Mouse (Mus musculus) sigmoid colon, adult 10 weeks (tissue): Measurements from ENCODE around the gene Sned1. TPM values are rescaled to one million over a fixed set of nuclear protein-coding genes. Genes with fewer than 3 reads are reported as not detected.

Experiments
- polyA plus RNA-seq: library from polyadenylated mRNA; stranded (reverse); fragments of 350-450 nt; fragmentation: Illumina TruSeq; extraction: RNeasy Lipid Tissue Mini Kit (QIAGEN cat#74804); gene quantifications from one replicate; pipeline ENCODE4 v1.2.3, GENCODE M21; 2014; ENCODE audit warnings: low read depth, low replicate concordance

The Sned1 gene
- polyA plus RNA-seq, result 27.8 TPM

GRCm38 (mm10) chr1:93235576-93236544 lies at the start of gene Sned1:
Gene Sned1 (plus strand): TSS chr1:93235841.

GRCm38 (mm10) chr1:93305581-93306337 lies 70.1 kb downstream of the Sned1 start, which contains the start of gene Mterf4:
Gene Mterf4 (minus strand): TSS chr1:93305915.

GRCm38 (mm10) chr1:93342648-93343503 lies 107.2 kb downstream of the Sned1 start, which contains the start of the genes Ppp1r7 and Pask:
Gene Ppp1r7 (plus strand): TSS chr1:93342854.
Gene Pask (minus strand): TSS chr1:93343482.

Other genes with a start within 250 kb of the Sned1 start
- gene Aqp12, start 229.5 kb upstream of the Sned1 start, polyA plus RNA-seq, result not detected
- 0.73 TPM for gene Kif1a, start 133.9 kb upstream of the Sned1 start, polyA plus RNA-seq
- gene Agxt, start 100.6 kb upstream of the Sned1 start, polyA plus RNA-seq, result not detected
- 2.5 TPM for gene 2310007B03Rik, start 74.9 kb upstream of the Sned1 start, polyA plus RNA-seq
- not detected for gene Crocc2, start 67.1 kb upstream of the Sned1 start, polyA plus RNA-seq
- 17.4 TPM for gene Mterf4, start 70.1 kb downstream of the Sned1 start, polyA plus RNA-seq
- gene Ppp1r7, start 107.0 kb downstream of the Sned1 start, polyA plus RNA-seq, result 84.3 TPM
- 1.7 TPM for gene Pask, start 107.6 kb downstream of the Sned1 start, polyA plus RNA-seq
- 34.6 TPM for gene Ano7, start 138.1 kb downstream of the Sned1 start, polyA plus RNA-seq
- gene Hdlbp, start 243.0 kb downstream of the Sned1 start, polyA plus RNA-seq, result 165 TPM